Mouse (Mus musculus) midbrain, embryonic 13.5 days (tissue): ENCODE results near the gene Actb. TPM values are rescaled to one million over a fixed set of nuclear protein-coding genes. Genes with fewer than 3 reads are reported as not detected.
"Not testable (repeated sequence)": the region's sequence is repeated elsewhere in the genome, so short reads cannot be mapped to it uniquely, and the experiment has no call there.

Experiments used
- ATAC-seq: fragments of 200-750 bp; cut with Nextera tagmentation; 2 replicates; pipeline ENCODE4 v1.8.0; 2017; ENCODE audit warnings: mild to moderate bottlenecking, moderate TSS enrichment, moderate library complexity
- H3K27ac ChIP-seq: fragments of 300-500 bp; sonication (generic); 2 replicates; pipeline ENCODE4 v1.5.1; 2015; ENCODE audit warnings: inconsistent platforms, mild to moderate bottlenecking, moderate library complexity
- H3K27me3 ChIP-seq: fragments of 300-500 bp; sonication (generic); 2 replicates; pipeline ENCODE4 v1.6.1; 2015; ENCODE audit warnings: mild to moderate bottlenecking, inconsistent platforms
- H3K36me3 ChIP-seq: fragments of 300-500 bp; sonication (generic); 2 replicates; pipeline ENCODE4 v1.6.1; 2015; ENCODE audit warnings: mild to moderate bottlenecking, inconsistent platforms
- H3K4me1 ChIP-seq: fragments of 300-500 bp; sonication (generic); replicated peaks from 2 replicates; pipeline ENCODE4 v1.6.1; 2015; ENCODE audit warnings: inconsistent platforms
- H3K4me2 ChIP-seq: fragments of 300-500 bp; sonication (generic); replicated peaks from 2 replicates; pipeline ENCODE4 v1.6.1; 2015; ENCODE audit warnings: moderate library complexity, mild to moderate bottlenecking, inconsistent platforms
- H3K4me3 ChIP-seq: fragments of 300-500 bp; sonication (generic); replicated peaks from 2 replicates; pipeline ENCODE4 v1.5.1; 2015; ENCODE audit warnings: mild to moderate bottlenecking, inconsistent platforms
- H3K9ac ChIP-seq: fragments of 300-500 bp; sonication (generic); replicated peaks from 2 replicates; pipeline ENCODE4 v1.6.1; 2015; ENCODE audit warnings: mild to moderate bottlenecking, inconsistent platforms
- H3K9me3 ChIP-seq: fragments of 300-500 bp; sonication (generic); 2 replicates; pipeline ENCODE4 v1.6.1; 2016; ENCODE audit warnings: mild to moderate bottlenecking, inconsistent platforms
- WGBS: fragments of 180-500 bp; shearing (Covaris S2); methylation state at CpG from one replicate; pipeline ENCODE4 v1.1.7; 2015; 5-methylcytosine and 5-hydroxymethylcytosine counted together
- polyA plus RNA-seq: library from polyadenylated mRNA; unstranded; fragments of >200 nt; fragmentation: Nextera tagmentation; extraction: Ambion mirVana; gene quantifications from 2 replicates; pipeline ENCODE4 v1.2.1, GENCODE M21; 2015

The Actb gene
- polyA plus RNA-seq, 1 experiment from 2014 or later = 15,567 TPM

DNA sequence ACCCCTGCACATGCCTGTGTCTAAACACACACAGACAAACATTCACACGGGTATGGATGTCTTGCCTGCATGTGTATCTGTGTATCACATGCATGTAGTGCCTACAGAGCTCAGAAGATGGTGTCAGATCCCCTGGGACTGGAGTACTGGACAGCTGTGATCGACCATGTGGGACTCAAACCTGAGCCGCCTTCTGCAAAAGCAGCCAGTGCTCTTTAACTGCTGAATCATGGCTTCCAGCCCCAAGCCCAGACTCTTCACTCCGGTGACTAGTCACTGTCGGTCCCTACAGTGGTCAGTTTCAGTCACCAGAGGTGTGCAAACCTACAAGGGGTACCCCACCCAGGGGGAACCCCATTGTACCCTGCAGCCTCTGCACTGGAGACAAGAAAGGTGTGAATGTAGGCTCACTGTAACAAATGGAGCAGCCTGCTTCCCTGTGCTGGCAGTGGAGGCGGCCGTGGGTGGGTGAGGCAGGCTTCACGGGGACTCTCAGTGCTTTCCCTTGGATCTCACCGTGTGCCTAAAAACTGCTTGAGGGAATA, 7.4 kb downstream of the Actb start:
- peaks cover 35% of the 10 kb centered on the region for H3K4me1 ChIP-seq
- peaks cover 54% of the 10 kb centered on the region for H3K36me3 ChIP-seq
- no peaks in the 10 kb centered on the region for H3K27me3 ChIP-seq
- no peak overlapping the region for H3K27ac ChIP-seq
- no peaks in the 10 kb centered on the region for H3K9me3 ChIP-seq
- H3K4me3 ChIP-seq = no peak overlapping the region
- H3K9ac ChIP-seq = no peak overlapping the region
- no peak overlapping the region for H3K4me2 ChIP-seq
- ATAC-seq = no peak
- 90% methylated on average over 9 of the region's 9 CpGs for WGBS

DNA sequence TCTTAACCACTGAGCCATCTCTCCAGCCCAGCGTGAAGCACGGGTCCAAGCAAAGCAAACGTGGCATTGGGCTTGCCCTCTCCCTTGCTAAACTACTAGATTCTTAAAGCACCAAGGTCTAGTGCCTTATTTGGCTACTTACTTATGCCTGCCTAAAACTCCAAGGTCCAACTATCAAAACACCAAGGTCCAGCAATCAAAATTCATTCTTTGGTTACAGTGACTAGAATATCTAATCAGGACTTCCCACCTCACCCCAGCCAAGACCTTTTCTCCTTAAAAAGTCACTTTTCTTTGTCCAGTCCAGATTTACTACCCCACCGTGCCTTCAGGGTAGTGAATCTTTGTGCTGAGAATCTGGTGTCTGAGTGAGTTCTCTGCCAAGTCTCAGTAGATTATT, 8.2 kb downstream of the Actb start:
- no peak for ATAC-seq
- Histone ChIP-seq H3K4me3 (no peak overlapping the region), H3K36me3 (peaks cover 47% of the 10 kb centered on the region), H3K9me3 (no peaks in the 10 kb centered on the region), H3K4me1 (peaks cover 37% of the 10 kb centered on the region), H3K27me3 (no peaks in the 10 kb centered on the region), H3K9ac (no peak overlapping the region), H3K4me2 (no peak overlapping the region), H3K27ac (no peak overlapping the region)
- 93% methylated on average over 4 of the region's 4 CpGs for WGBS

DNA sequence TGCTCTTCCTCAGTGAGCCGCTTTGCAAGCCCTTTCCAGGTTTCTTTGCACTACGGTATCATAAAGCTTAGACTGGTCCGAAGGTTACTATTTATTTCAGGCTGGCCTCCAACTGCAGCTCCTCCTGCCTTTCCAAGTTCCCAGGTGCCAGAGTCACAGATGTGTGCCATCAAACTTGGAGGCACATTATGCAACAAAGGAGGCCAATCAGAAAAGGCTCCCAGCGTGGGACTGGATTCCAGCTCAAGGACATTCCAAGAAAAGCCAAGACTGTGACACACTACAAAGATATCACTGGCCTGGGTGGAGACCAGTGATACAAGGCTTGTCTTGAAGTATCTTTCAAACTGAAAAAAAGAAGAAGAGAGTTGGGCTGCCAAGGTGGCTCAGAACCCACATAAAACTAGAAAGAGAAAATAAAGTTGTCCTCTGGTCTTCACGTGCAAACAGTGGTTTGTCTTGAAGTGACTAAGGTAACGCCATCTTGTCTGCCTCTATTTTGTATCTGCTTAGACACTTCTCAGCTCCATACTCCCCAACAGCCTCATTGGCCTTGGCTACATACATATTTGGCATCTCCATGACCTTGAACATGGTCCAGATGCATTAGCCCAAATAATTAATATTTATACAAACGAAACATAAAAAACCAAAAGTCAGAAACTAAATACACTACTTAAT, 8.8 kb downstream of the Actb start:
- Histone ChIP-seq H3K36me3 (peaks cover 41% of the 10 kb centered on the region), H3K27me3 (no peaks in the 10 kb centered on the region), H3K4me3 (no peak overlapping the region), H3K27ac (no peak overlapping the region), H3K9me3 (no peaks in the 10 kb centered on the region), H3K9ac (no peak overlapping the region), H3K4me2 (no peak overlapping the region), H3K4me1 (peaks cover 33% of the 10 kb centered on the region)
- ATAC-seq = no peak
- WGBS = 96% methylated on average over 7 of the region's 7 CpGs

DNA sequence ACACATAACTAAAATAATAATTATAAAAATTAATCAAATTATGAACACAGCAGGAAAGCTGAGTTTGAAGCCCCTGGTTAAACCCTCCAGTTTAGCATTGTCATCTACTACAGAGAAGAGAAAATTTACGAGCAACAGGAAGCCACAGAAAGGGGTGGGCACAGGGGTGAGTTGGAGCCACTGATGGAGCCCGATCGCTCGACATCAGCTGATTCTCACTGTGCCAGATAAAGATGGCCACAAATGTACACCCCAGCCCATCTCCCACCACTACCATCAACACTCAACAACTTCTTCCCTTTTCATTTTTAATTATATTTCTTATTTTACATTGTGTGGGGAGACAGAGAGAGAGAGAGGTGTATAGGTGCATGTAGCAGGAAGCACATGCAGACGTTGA, 9.8 kb downstream of the Actb start:
- no peak for ATAC-seq
- Histone ChIP-seq H3K9me3 (no peaks in the 10 kb centered on the region), H3K27ac (no peak overlapping the region), H3K9ac (no peak overlapping the region), H3K27me3 (no peaks in the 10 kb centered on the region), H3K4me3 (no peak overlapping the region), H3K4me1 (peaks cover 33% of the 10 kb centered on the region), H3K4me2 (no peak overlapping the region), H3K36me3 (peaks cover 31% of the 10 kb centered on the region)
- WGBS = 88% methylated on average over 5 of the region's 5 CpGs

DNA sequence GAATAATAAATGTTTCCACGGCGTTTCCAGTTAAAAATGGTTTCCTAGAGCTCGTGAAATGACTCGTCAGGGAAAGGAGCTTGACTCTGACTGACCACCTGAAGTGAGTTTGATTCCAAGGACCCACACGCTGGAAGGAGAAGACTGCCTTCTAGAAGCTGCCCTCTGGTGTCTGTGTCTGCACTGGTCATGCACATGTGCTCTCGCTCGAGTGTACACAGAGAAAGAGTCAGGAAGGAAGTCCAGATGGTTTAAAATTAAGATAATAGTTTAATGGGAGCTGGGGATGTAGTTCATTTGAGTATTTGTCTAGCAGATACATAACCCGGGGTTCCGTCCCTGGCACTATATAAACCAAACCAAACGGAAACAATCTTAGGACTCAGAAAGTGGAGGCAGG, 10.4 kb downstream of the Actb start:
- peaks cover 34% of the 10 kb centered on the region for H3K4me1 ChIP-seq
- H3K36me3 ChIP-seq = peaks cover 25% of the 10 kb centered on the region
- H3K27me3 ChIP-seq = no peaks in the 10 kb centered on the region
- no peak overlapping the region for H3K27ac ChIP-seq
- ATAC-seq = no peak
- no peaks in the 10 kb centered on the region for H3K9me3 ChIP-seq
- WGBS = 85% methylated on average over 10 of the region's 10 CpGs
- no peak overlapping the region for H3K4me2 ChIP-seq
- 0 out of 2 replicates have a peak overlapping the region, but pooled peaks have one; percentile 68 for H3K4me3 ChIP-seq
- no peak overlapping the region for H3K9ac ChIP-seq

DNA sequence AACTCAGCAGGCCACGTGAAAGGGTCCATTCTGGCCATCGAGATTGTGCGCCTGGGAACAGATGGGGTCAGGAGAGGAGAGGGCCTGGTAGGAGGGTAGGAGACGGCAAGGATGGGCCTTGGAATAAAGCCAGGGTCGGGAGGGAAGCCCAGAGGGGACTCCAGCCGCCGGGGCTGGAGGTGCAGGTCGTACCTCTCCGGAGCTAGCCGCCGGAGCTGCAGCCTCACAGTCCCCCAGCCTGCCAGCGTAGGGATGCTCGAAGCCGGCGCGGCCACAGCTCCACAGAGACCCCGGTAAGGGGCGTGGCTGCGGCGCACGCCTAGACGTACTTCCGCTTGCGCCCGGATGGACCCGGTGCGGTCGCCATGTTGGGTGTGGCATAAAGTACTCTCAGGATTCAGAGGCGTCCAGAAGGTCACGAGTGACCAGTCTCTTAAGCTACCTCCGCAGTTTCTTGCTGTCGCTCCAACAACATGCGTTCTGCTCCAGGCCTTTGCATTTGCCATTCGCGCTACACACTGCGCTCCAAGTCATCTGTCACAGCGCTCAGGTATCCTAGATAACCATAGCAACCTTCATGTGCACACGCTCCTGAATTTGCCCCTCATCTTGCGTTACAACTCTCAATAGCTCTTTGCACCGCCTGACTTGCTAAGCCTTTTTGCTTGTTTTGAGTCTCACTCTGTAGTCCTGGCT, 11.5 kb downstream of the Actb start, which contains the start of gene Fbxl18:
Gene Fbxl18 (minus strand): TSS at position 504 of the 696 bp plus-strand sequence.
- ATAC-seq = peak; percentile 99
- peak within 1 kb of the TSS; percentile 94 for H3K4me2 ChIP-seq

DNA sequence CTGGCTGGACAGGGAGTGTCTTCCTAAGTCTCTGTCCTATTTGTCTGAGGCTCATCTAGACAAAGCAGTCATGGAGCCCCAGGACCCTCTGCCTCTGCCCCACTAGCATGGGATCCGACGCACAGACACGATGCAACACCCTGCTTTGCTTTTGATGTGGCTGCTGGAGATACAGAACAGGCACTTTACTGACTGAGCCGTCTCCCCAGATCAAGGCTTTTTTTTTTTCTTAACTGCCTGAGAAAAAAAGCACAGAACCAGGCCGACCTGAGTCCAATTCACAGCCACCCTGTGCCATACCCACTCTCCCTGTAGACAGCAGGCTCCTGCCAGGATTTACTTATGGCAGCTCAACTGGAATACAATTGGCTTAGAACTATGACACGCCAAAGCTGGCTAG, 15.2 kb downstream of the Actb start:
- no peaks in the 10 kb centered on the region for H3K27me3 ChIP-seq
- WGBS = 78% methylated on average over 6 of the region's 6 CpGs
- peak overlapping the region; percentile 14; the same call in 1 of the 2 replicates for H3K9ac ChIP-seq
- peaks cover 18% of the 10 kb centered on the region for H3K36me3 ChIP-seq
- peaks cover 34% of the 10 kb centered on the region for H3K4me1 ChIP-seq
- no peak overlapping the region for H3K4me3 ChIP-seq
- H3K9me3 ChIP-seq = no peaks in the 10 kb centered on the region
- ATAC-seq = no peak
- H3K27ac ChIP-seq = no peak overlapping the region
- no peak overlapping the region for H3K4me2 ChIP-seq

More for the DNA sequence above, 11.5 kb downstream of the Actb start, which contains the start of gene Fbxl18:
- Histone ChIP-seq H3K4me1 (peaks cover 34% of the 10 kb centered on the region), H3K4me3 (peak within 1 kb of the TSS; percentile 68), H3K9me3 (no peaks in the 10 kb centered on the region), H3K36me3 (peaks cover 17% of the 10 kb centered on the region), H3K9ac (peak within 1 kb of the TSS; percentile 83), H3K27ac (peak within 1 kb of the TSS; percentile 86), H3K27me3 (no peaks in the 10 kb centered on the region)
- under 1% methylated on average over 40 of the region's 40 CpGs for WGBS

DNA sequence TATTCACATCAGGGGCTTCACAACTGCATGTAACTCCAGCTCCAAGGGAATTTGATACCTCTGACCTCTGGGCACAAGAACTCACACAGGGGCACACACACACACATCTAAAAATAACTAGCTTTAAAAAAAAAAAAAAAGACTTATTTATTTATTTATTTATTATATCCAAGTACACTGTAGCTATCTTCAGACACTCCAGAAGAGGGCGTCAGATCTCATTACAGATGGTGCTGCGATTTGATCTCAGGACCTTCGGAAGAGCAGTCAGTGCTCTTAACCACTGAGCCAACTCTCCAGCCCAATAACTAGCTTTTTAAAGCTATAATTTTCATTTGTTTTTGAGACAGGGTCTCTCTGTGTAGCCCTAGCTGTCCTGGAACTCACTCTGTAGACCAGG, 19.0 kb downstream of the Actb start:
- H3K4me2 ChIP-seq, H3K4me3 ChIP-seq, H3K9ac ChIP-seq, H3K9me3 ChIP-seq, H3K4me1 ChIP-seq, ATAC-seq, H3K27me3 ChIP-seq, H3K27ac ChIP-seq: not testable (repeated sequence)
- H3K36me3 ChIP-seq = peaks cover 48% of the 10 kb centered on the region
- WGBS = 89% methylated on average over 3 of the region's 3 CpGs

DNA sequence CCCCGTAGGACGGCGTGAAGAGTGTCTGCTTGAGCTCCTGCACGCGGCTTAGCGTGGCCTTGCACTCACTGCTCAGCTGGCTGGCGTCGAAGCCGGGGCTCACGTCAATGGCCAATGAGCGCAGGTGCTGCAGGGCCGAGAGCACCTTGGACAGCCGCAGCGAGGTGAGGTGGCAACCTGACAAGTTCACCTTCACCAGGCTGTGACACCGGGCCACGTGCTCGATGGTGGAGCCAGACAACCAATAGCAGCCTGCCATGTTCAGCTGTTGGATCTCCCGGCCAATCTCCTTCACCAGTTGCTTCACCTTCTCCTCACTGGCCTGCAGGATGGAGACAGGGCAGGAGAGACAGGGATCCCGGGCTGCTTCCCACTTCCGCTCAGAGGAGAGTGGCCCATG, 19.8 kb downstream of the Actb start:
- Histone ChIP-seq H3K9ac (no peak overlapping the region), H3K4me2 (no peak overlapping the region), H3K27me3 (no peaks in the 10 kb centered on the region), H3K9me3 (no peaks in the 10 kb centered on the region), H3K27ac (no peak overlapping the region), H3K4me3 (no peak overlapping the region), H3K4me1 (peaks cover 5% of the 10 kb centered on the region), H3K36me3 (peaks cover 48% of the 10 kb centered on the region)
- no peak for ATAC-seq
- 94% methylated on average over 20 of the region's 20 CpGs for WGBS

DNA sequence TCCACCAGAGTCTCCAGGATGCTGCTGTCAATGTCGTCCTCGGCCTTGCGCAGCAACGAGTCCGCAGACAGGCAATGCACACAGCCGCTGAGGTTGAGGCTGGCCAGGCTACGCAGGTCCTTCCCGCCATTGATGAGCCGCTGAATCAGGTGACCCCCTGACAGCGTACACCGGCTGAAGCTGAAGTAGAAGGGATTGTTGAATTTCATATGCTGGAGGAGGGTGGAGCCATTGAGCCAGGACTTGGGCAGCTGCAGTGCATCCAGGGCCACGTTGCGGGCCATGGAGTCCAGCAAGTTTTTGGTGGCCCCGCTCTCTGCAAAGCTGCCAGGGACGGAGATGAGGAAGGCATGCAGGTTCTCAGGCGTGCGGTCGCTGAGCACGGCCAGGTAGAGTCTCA, 20.4 kb downstream of the Actb start:
- H3K4me2 ChIP-seq = no peak overlapping the region
- no peaks in the 10 kb centered on the region for H3K27me3 ChIP-seq
- 97% methylated on average over 19 of the region's 19 CpGs for WGBS
- H3K4me1 ChIP-seq = peaks cover 9% of the 10 kb centered on the region
- no peak overlapping the region for H3K4me3 ChIP-seq
- H3K9me3 ChIP-seq = no peaks in the 10 kb centered on the region
- peaks cover 48% of the 10 kb centered on the region for H3K36me3 ChIP-seq
- no peak overlapping the region for H3K9ac ChIP-seq
- H3K27ac ChIP-seq = no peak overlapping the region
- ATAC-seq = no peak

DNA sequence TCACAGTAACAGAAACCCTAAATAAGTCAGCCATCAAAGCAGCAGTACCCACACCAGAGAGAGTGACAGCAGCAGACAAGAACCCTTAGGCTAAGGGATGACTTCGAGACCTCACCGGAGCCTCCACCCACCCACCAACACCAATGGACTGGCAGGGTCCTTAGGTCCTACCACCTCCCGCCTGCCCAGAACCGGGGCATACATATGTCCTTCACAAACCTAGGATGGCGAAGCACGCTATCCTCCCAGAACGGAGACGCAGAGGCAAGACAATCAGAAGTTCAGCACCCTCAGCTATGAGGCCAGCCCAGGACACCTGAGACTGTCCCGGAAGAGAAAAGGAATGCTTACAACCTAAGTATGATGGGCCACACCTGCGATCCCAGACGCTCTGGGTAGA, 24.1 kb downstream of the Actb start:
- no peak overlapping the region for H3K27ac ChIP-seq
- 96% methylated on average over 11 of the region's 11 CpGs for WGBS
- H3K4me1 ChIP-seq = peaks cover 29% of the 10 kb centered on the region
- peaks cover 47% of the 10 kb centered on the region for H3K36me3 ChIP-seq
- no peaks in the 10 kb centered on the region for H3K27me3 ChIP-seq
- no peaks in the 10 kb centered on the region for H3K9me3 ChIP-seq
- no peak overlapping the region for H3K4me2 ChIP-seq
- ATAC-seq = no peak
- H3K4me3 ChIP-seq = no peak overlapping the region
- no peak overlapping the region for H3K9ac ChIP-seq

DNA sequence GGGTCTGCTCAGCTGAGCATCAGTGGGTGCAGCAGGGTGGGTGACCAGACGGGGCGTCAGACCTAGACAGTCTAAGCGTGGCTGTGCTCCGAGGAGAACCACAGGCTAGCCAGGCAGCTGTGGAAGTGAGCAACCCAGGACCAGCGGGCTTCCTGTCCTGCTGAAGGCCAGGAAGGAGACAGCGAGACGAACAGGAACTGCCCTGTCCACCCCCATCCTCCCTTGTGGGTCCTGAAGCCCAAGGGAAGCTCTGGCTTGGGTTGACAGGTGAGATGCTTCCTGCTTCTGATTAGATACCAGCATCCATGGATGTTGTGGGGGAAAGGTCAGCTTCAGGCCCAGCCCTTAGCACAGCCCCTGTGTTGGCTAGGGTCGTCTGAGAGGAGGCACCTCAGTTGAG, 24.6 kb downstream of the Actb start:
- no peak for ATAC-seq
- 87% methylated on average over 8 of the region's 8 CpGs for WGBS
- Histone ChIP-seq H3K9me3 (no peaks in the 10 kb centered on the region), H3K36me3 (peaks cover 45% of the 10 kb centered on the region), H3K4me1 (peaks cover 34% of the 10 kb centered on the region), H3K4me3 (no peak overlapping the region), H3K27me3 (no peaks in the 10 kb centered on the region), H3K4me2 (no peak overlapping the region), H3K9ac (peak overlapping the region; percentile 57; the same call in 1 of the 2 replicates), H3K27ac (peak overlapping the region; percentile 73)
